Mouse (Mus musculus) bone marrow macrophage, adult 2 months (primary cell): Measurements from ENCODE around the gene Bpifc.

ENCODE experiments used
- CTCF ChIP-seq: IDR thresholded peaks from 2 replicates; pipeline ENCODE4 v1.5.1; 2012; ENCODE audit warnings: low read depth, mild to moderate bottlenecking, low read length, moderate library complexity
- POLR2A ChIP-seq: IDR thresholded peaks from 2 replicates; pipeline ENCODE4 v1.6.1; 2012; ENCODE audit warnings: mild to moderate bottlenecking, low read depth, low read length, borderline replicate concordance

DNA sequence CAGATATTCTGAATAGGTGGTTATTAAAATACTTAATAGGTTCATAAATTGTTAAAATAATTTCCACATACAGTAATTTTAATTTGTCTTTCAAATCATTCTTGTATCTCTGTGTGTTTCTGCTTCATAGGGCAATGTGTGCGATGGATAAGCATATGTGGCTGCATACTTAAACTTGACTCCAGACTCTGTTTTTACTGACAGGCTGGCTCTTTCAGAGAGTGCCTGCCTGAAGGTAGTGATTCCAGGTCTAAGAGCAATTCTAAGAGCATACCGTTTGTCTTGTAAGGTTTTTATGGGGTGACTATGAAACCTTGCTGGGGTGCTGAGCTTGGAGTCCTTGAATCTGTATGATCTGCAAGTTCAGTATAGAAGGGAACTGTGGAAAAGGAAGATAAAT is 14.2 kb upstream of the Bpifc start:
- TF ChIP-seq CTCF: no peak
- no peak for TF ChIP-seq POLR2A
